Mouse (Mus musculus) ES-E14 (cell line): ENCODE data around the gene Itpr2.

Experiments used
- HCFC1 ChIP-seq: IDR thresholded peaks from 2 replicates; pipeline ENCODE4 v1.6.1; 2012; ENCODE audit warnings: low read length, inconsistent platforms, borderline replicate concordance; ENCODE audit not compliant: insufficient read depth
- ZNF384 ChIP-seq: IDR thresholded peaks from 2 replicates; pipeline ENCODE4 v1.6.1; 2012; ENCODE audit warnings: low read depth, low read length, inconsistent platforms

DNA sequence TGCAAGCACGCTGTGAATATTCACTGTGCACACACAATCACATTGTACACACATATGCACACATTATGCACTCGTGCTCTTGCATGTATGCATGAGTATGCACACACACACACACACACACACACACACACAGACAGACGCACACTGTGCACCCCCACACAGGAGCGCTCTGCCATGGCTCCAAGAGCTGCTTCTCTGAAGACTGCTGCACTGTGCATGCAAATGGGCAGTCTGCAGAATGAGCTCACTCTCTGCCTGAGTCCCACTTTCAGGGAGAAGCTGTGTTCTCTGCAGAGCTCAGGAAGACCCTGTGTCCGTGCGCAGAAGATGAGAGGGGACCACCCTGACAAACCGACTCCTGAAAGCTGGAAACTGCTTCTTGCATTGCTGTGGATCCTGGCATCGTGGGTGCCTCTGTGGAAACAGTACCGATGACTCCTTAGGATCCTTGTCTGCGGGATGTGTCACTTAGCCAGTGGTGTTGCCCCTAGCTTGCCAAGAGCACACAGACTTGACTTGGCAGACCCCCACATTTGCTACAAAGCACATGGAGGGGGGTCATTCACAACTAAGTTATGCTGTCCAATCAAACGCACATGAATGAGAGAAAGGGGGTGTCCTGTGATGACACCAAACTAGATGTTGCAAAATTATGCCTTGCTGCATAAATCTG, 55.9 kb downstream of the Itpr2 start:
- TF ChIP-seq HCFC1 (no peak), ZNF384 (no peak)
